Mouse (Mus musculus) CD4-positive helper T cell, adult 2 months (primary cell): ENCODE data around the gene Krtap31-1.
"Not testable (repeated sequence)": the region's sequence is repeated elsewhere in the genome, so short reads cannot be mapped to it uniquely, and the experiment has no call there.

Source experiments
- DNase-seq: peaks from one replicate; pipeline ENCODE4 v3.0.0-alpha.2; 2012; ENCODE audit warnings: low read depth, missing footprints, low spot score

Krtap31-1 gene

GRCm38 (mm10) chr11:99907620-99908019, at the start of gene Krtap31-1:
Gene Krtap31-1, plus strand, starts transcription at chr11:99907920.
- DNase-seq = no peak

- no peak for DNase-seq
These were observed 49.0 kb upstream of the Krtap31-1 start for GRCm38 (mm10) chr11:99858761-99859160.

GRCm38 (mm10) chr11:99864176-99864575, 43.5 kb upstream of the Krtap31-1 start, which contains the start of gene Gm11559:
Gene Gm11559, plus strand, starts transcription at chr11:99864476.
- DNase-seq = not testable (repeated sequence)

- DNase-seq = not testable (repeated sequence)
These were observed 34.6 kb upstream of the Krtap31-1 start, which contains the start of gene Krtap9-1 for GRCm38 (mm10) chr11:99873089-99873488. Gene Krtap9-1, plus strand, starts transcription at chr11:99873389.

GRCm38 (mm10) chr11:99878887-99879286, 28.8 kb upstream of the Krtap31-1 start, which contains the start of gene Gm11567:
Gene Gm11567, plus strand, starts transcription at chr11:99879187.
- DNase-seq = not testable (repeated sequence)

GRCm38 (mm10) chr11:99914451-99914850, 6.7 kb downstream of the Krtap31-1 start, which contains the start of gene Gm11565:
Gene Gm11565, plus strand, starts transcription at chr11:99914751.
- no peak for DNase-seq

GRCm38 (mm10) chr11:99935991-99936390, 28.3 kb downstream of the Krtap31-1 start, which contains the start of gene Krtap31-2:
Gene Krtap31-2, plus strand, starts transcription at chr11:99936291.
- DNase-seq = no peak

- no peak for DNase-seq
These were observed 30.1 kb downstream of the Krtap31-1 start for GRCm38 (mm10) chr11:99937751-99938264.

- DNase-seq = no peak
These were observed 40.5 kb downstream of the Krtap31-1 start, which contains the start of gene Krtap9-5 for GRCm38 (mm10) chr11:99948175-99948574. Gene Krtap9-5, plus strand, starts transcription at chr11:99948475.
